Mouse (Mus musculus): ENCODE measurements around the gene Lamc1. TPM values are rescaled to one million over a fixed set of nuclear protein-coding genes. Genes with fewer than 3 reads are reported as not detected.

Gene Lamc1
- polyA plus RNA-seq, 1 experiment from 2014 or later: 14.8 TPM

DNA sequence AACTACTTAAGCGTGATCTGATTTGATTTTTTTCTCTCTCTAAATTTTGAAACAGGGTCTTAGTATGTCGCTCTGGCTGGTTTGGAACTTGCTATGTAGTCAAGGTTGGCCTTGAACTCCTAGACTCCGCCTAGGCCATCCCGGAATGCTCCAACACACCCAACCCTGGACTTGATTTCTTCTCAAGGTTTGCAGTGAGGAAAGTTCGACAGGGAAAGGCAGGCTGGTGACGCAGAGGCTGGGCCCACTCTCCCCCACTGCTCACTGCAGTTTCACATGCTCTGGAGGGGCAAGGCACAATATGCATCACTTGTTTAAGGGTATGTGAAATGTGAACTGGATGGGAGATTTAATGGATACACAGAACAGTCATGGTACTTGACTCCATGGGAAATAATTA, 3.3 kb downstream of the Lamc1 start:
- WGBS (ENCODE audit: insufficient replicate concordance): 83% methylated on average over 6 of the region's 6 CpGs
- H3K4me2 ChIP-seq: no peak overlapping the region

DNA sequence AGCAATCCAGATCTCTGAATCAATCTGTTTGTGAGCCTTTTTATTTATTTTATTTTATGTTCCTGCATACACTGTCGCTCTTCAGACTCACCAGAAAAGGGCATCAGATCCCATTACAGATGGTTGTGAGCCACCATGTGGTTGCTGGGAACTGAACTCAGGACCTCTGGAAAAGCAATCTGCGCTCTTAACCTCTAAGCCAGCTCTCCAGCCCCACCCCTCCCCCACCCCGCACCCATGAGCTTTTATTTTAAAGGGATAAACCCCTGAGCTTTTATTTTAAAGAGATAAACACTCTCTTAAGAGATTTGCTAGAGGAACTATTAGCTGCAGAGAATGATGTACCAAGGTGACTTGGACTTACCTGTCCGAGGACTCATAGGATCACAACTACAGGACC, 5.5 kb downstream of the Lamc1 start:
- H3K36me3 ChIP-seq: peaks cover 18% of the 10 kb centered on the region
- ATAC-seq: no peak
- H3K9me3 ChIP-seq (replicated peaks): no peaks in the 10 kb centered on the region
- H3K4me3 ChIP-seq: no peak overlapping the region
- peaks cover 2% of the 10 kb centered on the region; the same call in 1 of the 2 replicates for H3K27me3 ChIP-seq (replicated peaks)
- no peak overlapping the region for H3K27ac ChIP-seq
- H3K9ac ChIP-seq: no peak overlapping the region
- H3K4me1 ChIP-seq: peaks cover 24% of the 10 kb centered on the region
- WGBS (ENCODE audit: insufficient replicate concordance): 77% methylated on average over 4 of the region's 4 CpGs
- H3K4me2 ChIP-seq: no peak overlapping the region

More for the DNA sequence above, 3.3 kb downstream of the Lamc1 start:
- no peak overlapping the region for H3K4me3 ChIP-seq
- peaks cover 14% of the 10 kb centered on the region for H3K36me3 ChIP-seq
- H3K27ac ChIP-seq: no peak overlapping the region
- H3K9ac ChIP-seq: no peak overlapping the region
- H3K4me1 ChIP-seq: peaks cover 40% of the 10 kb centered on the region
- peaks cover 5% of the 10 kb centered on the region; the same call in 1 of the 2 replicates for H3K27me3 ChIP-seq (replicated peaks)
- no peak for ATAC-seq
- H3K9me3 ChIP-seq (replicated peaks): no peaks in the 10 kb centered on the region

DNA sequence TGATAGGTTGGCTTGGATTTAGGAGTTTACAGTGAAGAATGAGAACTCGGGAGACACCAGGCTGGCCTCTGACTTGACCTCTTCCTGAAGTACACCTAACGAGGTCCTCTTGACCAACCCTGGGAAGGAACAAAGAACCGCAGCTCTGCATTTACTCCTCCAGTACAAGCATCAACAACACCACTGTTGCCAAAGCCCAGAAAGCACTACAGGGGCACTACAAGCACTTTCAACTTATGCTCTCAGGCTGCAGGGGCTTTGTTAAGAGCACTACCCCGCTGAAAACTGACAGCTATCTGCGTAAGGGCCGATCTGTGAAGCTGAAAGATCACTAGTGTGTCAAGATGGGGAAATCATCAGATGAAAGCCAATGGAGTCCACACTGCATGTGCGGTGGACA, 6.4 kb downstream of the Lamc1 start:
- 74% methylated on average over 7 of the region's 7 CpGs for WGBS (ENCODE audit: insufficient replicate concordance)
- ATAC-seq: no peak
- peaks cover 18% of the 10 kb centered on the region for H3K36me3 ChIP-seq
- H3K27me3 ChIP-seq (replicated peaks): no peaks in the 10 kb centered on the region
- H3K4me1 ChIP-seq: peaks cover 24% of the 10 kb centered on the region
- no peak overlapping the region for H3K27ac ChIP-seq
- H3K4me2 ChIP-seq: no peak overlapping the region
- H3K4me3 ChIP-seq: no peak overlapping the region
- H3K9ac ChIP-seq: no peak overlapping the region
- H3K9me3 ChIP-seq (replicated peaks): no peaks in the 10 kb centered on the region

DNA sequence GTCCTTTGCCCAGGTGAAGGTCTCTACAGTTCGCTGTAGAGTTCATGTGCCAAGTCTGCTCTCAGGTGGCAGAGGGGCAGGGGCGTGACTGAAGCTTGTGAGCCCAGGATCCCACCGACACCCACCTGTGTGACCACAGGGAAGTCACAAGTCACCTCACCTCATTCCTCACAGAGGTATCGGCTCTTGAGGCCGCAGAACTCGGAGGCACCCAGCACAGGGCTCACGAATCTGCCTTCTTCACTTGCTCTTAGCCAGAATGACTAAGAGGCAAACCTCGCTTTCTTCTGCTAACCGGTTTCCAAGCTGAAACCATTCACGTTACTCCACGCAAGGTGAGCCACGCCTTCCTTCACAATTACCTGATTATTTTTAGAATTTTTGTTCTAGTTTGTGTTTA, 11.2 kb downstream of the Lamc1 start:
- no peak overlapping the region for H3K27ac ChIP-seq
- no peaks in the 10 kb centered on the region for H3K9me3 ChIP-seq (replicated peaks)
- no peaks in the 10 kb centered on the region for H3K27me3 ChIP-seq (replicated peaks)
- no peak overlapping the region for H3K4me3 ChIP-seq
- H3K9ac ChIP-seq: no peak overlapping the region
- H3K36me3 ChIP-seq: peaks cover 13% of the 10 kb centered on the region
- ATAC-seq: no peak
- WGBS (ENCODE audit: insufficient replicate concordance): 67% methylated on average over 12 of the region's 12 CpGs
- peaks cover 38% of the 10 kb centered on the region for H3K4me1 ChIP-seq
- H3K4me2 ChIP-seq: no peak overlapping the region

DNA sequence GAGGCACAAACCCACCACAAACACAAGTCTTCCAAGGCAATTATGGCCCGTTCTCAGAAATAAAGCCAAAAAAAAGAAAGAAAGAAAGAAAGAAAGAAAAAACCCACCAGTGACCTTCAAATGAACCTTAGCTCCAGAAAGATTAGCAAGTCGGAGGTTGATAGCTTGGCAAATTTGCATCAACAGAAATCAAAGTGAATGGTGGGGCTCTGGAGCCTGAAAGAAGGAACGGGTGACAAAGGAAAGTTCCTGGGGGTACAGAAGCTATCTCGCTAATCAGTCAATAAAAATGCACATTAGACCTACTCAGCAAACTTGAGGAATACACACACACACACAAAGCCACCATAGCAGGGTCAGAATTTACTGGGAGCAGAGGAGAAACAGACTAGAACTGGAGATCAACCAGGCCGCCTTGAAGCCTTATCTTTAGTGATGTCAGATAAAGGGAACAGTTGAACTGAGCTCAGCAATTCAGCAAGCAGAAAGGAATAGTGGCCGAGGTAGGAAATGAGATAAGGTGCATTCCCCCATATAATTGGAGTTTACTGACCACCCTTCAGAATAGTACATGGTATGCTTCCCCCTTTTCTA, 11.9 kb downstream of the Lamc1 start:
- peaks cover 38% of the 10 kb centered on the region for H3K4me1 ChIP-seq
- H3K4me2 ChIP-seq: no peak overlapping the region
- H3K4me3 ChIP-seq: no peak overlapping the region
- H3K36me3 ChIP-seq: peaks cover 6% of the 10 kb centered on the region
- no peak for ATAC-seq
- H3K9me3 ChIP-seq (replicated peaks): no peaks in the 10 kb centered on the region
- no peak overlapping the region for H3K27ac ChIP-seq
- WGBS (ENCODE audit: insufficient replicate concordance): 24% methylated on average over 6 of the region's 6 CpGs
- H3K27me3 ChIP-seq (replicated peaks): no peaks in the 10 kb centered on the region
- H3K9ac ChIP-seq: no peak overlapping the region

DNA sequence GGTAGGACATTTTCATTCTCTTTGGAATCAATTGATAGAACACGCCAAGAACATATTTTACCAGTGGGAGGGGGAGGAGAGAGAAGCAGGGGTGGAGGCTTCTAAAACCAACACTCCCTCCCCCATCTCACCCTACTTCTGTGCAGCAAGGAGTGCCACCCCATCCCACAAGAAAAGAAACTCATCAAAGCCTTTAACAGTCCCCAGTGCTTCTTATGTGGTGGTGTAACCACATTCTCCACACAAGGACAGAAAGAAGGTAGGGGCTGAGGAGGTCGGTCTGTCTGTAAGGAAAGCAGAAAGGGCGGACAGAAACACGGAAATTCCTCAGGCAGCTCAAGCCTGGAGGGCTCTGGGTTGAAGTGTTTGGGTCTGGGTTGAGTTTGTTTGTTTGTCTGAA, 12.5 kb downstream of the Lamc1 start:
- H3K9ac ChIP-seq: no peak overlapping the region
- peaks cover 6% of the 10 kb centered on the region for H3K36me3 ChIP-seq
- H3K4me2 ChIP-seq: no peak overlapping the region
- no peak overlapping the region for H3K27ac ChIP-seq
- H3K9me3 ChIP-seq (replicated peaks): no peaks in the 10 kb centered on the region
- 52% methylated on average over 4 of the region's 4 CpGs for WGBS (ENCODE audit: insufficient replicate concordance)
- H3K4me3 ChIP-seq: no peak overlapping the region
- H3K4me1 ChIP-seq: peaks cover 38% of the 10 kb centered on the region
- ATAC-seq: no peak
- no peaks in the 10 kb centered on the region for H3K27me3 ChIP-seq (replicated peaks)

DNA sequence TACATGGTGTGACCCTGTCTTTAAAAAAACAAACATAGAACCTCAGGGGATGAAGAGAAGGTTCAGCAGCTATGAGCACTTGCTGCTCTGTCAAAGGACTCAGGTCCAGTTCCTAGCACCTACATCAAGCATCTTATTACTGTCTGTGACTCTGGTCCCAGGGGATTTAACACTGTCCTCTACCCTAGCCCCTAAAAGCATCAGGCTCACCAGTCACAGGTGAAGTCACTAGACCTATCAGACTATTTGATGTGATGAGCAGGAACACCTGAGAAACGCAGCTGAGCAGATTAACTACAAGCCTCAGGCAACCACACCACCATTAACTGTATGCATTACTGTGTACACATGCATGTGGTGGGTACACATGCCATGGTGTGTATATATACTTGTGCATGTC, 13.8 kb downstream of the Lamc1 start:
- no peak overlapping the region for H3K4me2 ChIP-seq
- 64% methylated on average over 1 of the region's 1 CpGs for WGBS (ENCODE audit: insufficient replicate concordance)
- H3K27me3 ChIP-seq (replicated peaks): no peaks in the 10 kb centered on the region
- no peak overlapping the region for H3K27ac ChIP-seq
- no peak for ATAC-seq
- H3K4me1 ChIP-seq: peaks cover 38% of the 10 kb centered on the region
- no peaks in the 10 kb centered on the region for H3K9me3 ChIP-seq (replicated peaks)
- H3K36me3 ChIP-seq: no peaks in the 10 kb centered on the region; the same call in 1 of the 2 replicates
- no peak overlapping the region for H3K4me3 ChIP-seq
- H3K9ac ChIP-seq: no peak overlapping the region

DNA sequence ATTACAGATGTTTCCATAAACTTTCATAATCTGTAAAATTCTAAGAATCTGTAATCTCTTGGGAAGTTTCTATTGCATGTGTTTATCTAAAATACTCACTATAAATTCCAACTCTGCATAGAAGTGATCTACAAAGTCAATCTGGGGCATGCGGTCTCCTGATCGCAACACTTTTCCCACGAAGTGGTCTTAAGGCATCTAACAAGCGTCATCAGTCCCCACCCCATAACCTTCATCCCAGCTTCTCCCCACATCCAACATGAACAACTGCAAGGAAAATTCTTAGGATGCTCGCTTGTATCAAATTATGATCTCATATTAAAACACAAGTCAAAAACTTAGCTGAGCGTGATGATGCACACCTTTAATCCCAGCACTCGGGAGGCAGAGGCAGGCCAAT, 14.3 kb downstream of the Lamc1 start:
- no peaks in the 10 kb centered on the region; the same call in 1 of the 2 replicates for H3K36me3 ChIP-seq
- no peak overlapping the region for H3K27ac ChIP-seq
- no peak for ATAC-seq
- H3K4me1 ChIP-seq: peaks cover 42% of the 10 kb centered on the region
- H3K9ac ChIP-seq: no peak overlapping the region
- no peaks in the 10 kb centered on the region for H3K9me3 ChIP-seq (replicated peaks)
- no peaks in the 10 kb centered on the region for H3K27me3 ChIP-seq (replicated peaks)
- H3K4me2 ChIP-seq: no peak overlapping the region
- H3K4me3 ChIP-seq: no peak overlapping the region
- 81% methylated on average over 7 of the region's 7 CpGs for WGBS (ENCODE audit: insufficient replicate concordance)

DNA sequence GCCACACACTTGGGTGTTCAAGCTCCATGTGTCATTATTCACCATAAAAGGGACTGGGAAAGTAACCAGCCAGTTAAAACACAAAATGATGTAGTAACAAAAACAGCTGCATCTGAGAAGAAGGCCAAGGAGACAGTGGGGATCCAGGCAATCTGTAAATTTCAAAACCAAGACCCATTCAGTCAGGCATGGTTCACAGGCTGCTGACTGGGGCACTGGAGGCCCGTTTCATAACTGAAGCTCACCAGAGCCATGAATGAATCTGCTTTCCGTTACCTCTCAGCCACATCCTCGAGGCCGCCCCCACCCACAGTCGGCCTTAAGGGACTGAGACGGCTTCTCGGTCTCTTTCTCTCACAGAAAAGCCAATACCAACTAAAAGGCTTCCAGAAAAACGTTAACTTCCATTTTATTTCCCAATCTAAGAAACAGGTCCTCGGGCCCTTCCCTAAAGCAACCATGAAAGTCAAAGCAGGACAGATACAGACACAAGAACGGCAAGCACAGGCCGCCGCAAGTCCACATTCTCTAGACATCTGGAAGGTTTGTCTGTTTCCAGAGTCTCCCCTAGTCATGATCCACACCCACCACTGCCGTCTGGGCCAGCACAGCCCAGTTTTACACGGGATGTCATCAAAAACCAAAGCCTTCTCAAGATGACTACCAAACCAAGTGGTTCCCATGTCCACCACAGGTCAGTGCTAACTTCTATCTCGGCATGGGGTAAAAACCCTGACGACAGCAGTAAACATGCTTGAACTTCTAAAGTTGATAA, 14.9 kb downstream of the Lamc1 start:
- ATAC-seq: no peak
- Histone ChIP-seq H3K36me3 (no peaks in the 10 kb centered on the region; the same call in 1 of the 2 replicates), H3K27ac (no peak overlapping the region), H3K27me3 (replicated peaks) (no peaks in the 10 kb centered on the region), H3K4me1 (peaks cover 46% of the 10 kb centered on the region), H3K9ac (no peak overlapping the region), H3K9me3 (replicated peaks) (no peaks in the 10 kb centered on the region), H3K4me2 (no peak overlapping the region), H3K4me3 (no peak overlapping the region)
- WGBS (ENCODE audit: insufficient replicate concordance): 58% methylated on average over 16 of the region's 16 CpGs

DNA sequence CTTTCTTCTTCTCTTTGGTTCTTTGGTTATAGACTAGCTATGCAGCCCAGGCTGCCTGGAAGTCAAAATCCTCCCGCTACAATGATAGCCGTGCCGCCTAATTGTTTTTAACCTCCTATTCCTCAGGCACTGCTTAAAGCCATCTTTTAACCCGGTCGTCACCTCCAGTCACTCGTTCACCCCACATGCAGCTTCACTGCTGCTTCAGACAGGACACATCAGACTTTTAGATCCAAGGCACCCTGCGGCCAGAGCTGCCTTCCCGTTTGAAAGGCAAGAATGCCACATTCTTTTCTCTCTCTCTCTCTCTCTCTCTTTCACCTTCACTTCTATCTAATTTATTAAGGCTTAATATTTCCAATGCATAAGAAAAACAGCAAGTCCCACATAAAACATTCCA, 15.6 kb downstream of the Lamc1 start:
- ATAC-seq: no peak
- H3K27ac ChIP-seq: no peak overlapping the region
- no peaks in the 10 kb centered on the region for H3K27me3 ChIP-seq (replicated peaks)
- no peak overlapping the region for H3K9ac ChIP-seq
- 76% methylated on average over 8 of the region's 8 CpGs for WGBS (ENCODE audit: insufficient replicate concordance)
- H3K4me2 ChIP-seq: no peak overlapping the region
- H3K4me3 ChIP-seq: no peak overlapping the region
- H3K9me3 ChIP-seq (replicated peaks): no peaks in the 10 kb centered on the region
- H3K4me1 ChIP-seq: peaks cover 47% of the 10 kb centered on the region
- H3K36me3 ChIP-seq: no peaks in the 10 kb centered on the region; the same call in 1 of the 2 replicates

DNA sequence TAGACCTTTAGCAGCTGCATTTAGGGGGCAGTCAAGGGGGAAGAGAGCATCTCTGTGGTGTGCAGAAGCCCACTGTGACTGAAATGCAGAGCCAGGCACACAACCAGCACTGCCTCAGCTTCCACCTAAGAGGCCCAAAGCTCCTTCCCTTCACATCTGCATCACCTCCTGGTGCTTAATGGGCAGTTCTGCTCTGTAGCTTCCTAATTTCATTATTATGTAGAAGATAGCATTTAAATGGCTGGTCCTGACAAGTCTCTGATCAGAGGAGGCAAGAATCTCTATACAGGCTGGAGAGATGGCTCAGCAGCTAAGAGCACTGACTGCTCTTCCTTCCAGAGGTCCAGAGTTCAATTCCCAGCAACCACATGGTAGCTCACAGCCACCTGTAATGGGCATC, 16.3 kb downstream of the Lamc1 start:
- Histone ChIP-seq H3K4me1 (peaks cover 47% of the 10 kb centered on the region), H3K36me3 (no peaks in the 10 kb centered on the region; the same call in 1 of the 2 replicates), H3K9ac (no peak overlapping the region), H3K27ac (no peak overlapping the region), H3K4me3 (no peak overlapping the region), H3K27me3 (replicated peaks) (no peaks in the 10 kb centered on the region), H3K9me3 (replicated peaks) (no peaks in the 10 kb centered on the region), H3K4me2 (no peak overlapping the region)
- ATAC-seq: no peak

DNA sequence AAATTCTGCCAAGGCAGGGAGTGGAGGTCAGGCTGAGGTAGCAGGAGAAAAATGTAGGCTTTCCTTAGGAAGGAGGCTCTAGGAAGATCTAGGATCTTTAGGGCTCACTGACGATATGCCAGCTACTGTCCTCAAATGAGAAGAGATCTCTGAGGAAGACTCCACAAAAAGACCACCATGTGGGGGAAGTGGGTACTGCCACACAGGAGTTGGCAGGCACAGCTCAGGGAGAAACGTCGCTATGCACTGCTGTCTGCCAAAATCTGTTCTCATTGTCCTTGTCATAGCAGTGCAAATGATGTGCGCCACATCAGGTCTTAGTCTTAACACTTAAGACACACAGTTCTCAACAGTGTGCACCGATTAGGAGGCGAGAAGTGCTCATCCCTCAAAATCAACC, 17.5 kb downstream of the Lamc1 start:
- 76% methylated on average over 6 of the region's 6 CpGs for WGBS (ENCODE audit: insufficient replicate concordance)
- H3K27ac ChIP-seq: no peak overlapping the region
- no peak for ATAC-seq
- no peak overlapping the region for H3K4me2 ChIP-seq
- H3K36me3 ChIP-seq: no peaks in the 10 kb centered on the region; the same call in 1 of the 2 replicates
- H3K9me3 ChIP-seq (replicated peaks): no peaks in the 10 kb centered on the region
- H3K9ac ChIP-seq: no peak overlapping the region
- no peak overlapping the region for H3K4me3 ChIP-seq
- H3K4me1 ChIP-seq: peaks cover 43% of the 10 kb centered on the region
- H3K27me3 ChIP-seq (replicated peaks): no peaks in the 10 kb centered on the region

Data from liver, embryonic 12.5 days (tissue).